Mouse (Mus musculus) retina, embryonic 14.5 days (tissue): Measurements from ENCODE around the gene Prdm12.

Experiments
- DNase-seq: peaks from one replicate; pipeline ENCODE4 v3.0.0-alpha.2; 2015; ENCODE audit warnings: low spot score

Gene Prdm12

DNA sequence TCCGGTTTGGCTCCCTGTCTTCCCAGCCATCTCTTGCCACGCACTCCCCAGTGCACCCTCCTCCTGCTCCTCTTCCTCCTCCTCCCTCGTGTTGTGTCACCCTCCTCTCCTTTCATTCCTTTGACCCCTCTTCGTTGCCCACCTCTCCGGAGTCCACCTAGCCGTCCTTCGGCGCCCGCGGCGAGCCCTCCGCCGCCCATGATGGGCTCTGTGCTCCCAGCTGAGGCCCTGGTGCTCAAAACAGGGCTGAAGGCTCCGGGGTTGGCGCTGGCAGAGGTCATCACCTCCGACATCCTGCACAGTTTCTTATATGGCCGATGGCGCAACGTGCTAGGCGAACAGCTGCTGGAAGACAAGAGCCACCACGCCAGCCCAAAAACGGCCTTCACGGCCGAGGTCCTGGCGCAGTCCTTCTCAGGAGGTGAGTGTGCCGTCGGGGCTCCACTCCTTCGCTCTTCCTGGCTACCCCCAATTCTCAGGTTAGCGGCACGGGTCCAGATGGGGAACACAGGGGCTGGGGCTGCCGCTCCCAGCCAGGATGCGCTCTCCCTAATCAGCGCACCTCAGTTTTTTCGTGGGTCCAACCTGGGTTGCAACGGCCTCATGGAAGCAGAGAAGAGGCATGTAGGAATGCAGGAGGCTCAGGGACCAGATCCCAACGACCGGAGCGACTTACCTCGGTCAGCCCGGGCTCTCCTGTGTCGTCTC is at the start of gene Prdm12:
Prdm12 (plus strand) TSS at position 137 of the 708 bp plus-strand sequence.
- no peak for DNase-seq

DNA sequence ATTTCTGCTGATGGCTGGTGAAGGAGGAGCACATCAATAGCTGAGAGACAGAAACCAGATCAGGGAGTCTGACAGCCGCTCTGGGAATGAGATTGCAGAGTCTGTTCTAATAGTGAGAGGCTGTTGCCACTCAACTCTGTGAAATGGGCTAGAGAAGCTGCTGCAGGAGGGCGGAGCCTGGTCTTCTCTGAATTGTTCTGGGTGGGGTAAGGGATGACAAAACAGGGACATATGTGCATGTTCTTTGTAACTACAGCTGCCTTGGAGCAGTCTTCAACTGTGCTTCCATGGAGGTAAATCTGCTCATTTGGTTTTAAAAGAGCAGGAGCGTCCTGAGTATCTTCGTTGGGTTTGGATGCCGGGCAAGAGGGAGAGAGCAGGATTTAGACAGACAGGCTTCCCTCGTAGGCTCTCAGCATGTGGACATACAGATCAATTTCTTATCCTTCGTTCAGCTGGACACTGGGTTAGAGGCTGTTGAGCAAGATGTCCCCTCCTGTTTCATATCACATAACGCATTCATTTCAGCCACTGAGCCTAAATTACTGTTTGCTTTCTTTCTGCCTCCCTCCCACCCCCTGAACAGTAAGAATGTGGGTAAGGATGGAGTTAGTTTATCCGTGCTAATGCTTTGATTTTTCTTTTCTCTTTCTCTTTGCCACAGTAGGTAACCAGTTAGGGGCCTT is 47.9 kb upstream of the Prdm12 start:
- no peak for DNase-seq

DNA sequence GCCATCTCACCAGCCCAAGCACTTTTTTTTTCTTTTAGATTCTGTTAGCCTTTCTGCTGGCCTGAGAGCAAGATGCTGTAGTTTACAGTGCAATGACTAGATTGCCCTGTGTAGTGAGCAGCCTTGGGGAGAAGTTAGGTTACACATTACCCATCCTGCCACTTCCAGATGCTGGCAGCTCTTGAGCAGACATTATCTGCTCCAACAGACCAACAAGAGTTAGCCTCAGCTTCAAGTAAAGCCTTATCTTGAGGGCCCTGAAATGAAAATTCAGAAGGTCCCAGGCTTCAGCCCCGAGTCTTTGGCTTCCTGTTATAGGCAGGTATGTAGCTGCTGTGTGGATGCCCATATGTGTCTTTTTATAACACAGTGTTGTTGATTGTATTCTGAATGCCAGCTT is 32.3 kb upstream of the Prdm12 start:
- no peak for DNase-seq

- DNase-seq: peak; percentile 21
These were observed 30.0 kb upstream of the Prdm12 start for GRCm38 (mm10) chr2:31609859-31610261.

DNA sequence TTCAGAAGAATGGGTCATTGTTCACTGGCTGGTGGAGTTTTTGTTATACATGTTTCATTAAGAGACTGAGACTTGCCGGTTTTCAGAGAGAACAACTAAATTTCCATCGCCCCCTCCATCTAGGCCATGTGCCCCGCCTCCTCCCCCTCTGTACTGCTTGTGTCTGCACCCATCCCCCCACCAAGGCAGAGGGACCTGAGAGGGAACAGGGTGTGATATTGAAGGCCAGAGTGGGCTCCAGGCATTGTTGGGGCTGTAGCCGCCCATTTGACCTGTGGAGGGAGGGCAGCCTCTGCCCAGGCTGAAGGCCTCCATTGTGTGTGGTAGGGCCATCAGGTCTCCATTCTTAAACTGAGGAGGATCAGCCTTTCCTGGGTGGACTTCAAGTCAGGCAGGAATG is 28.9 kb upstream of the Prdm12 start:
- DNase-seq: no peak

GRCm38 (mm10) chr2:31611400-31611799 is 28.4 kb upstream of the Prdm12 start:
- no peak for DNase-seq

GRCm38 (mm10) chr2:31612627-31613026 is 27.2 kb upstream of the Prdm12 start:
- no peak for DNase-seq

GRCm38 (mm10) chr2:31613781-31614180 is 26.1 kb upstream of the Prdm12 start:
- DNase-seq: no peak

GRCm38 (mm10) chr2:31618484-31619161 is 21.2 kb upstream of the Prdm12 start:
- DNase-seq: no peak

GRCm38 (mm10) chr2:31619208-31619607 is 20.6 kb upstream of the Prdm12 start:
- no peak for DNase-seq

DNA sequence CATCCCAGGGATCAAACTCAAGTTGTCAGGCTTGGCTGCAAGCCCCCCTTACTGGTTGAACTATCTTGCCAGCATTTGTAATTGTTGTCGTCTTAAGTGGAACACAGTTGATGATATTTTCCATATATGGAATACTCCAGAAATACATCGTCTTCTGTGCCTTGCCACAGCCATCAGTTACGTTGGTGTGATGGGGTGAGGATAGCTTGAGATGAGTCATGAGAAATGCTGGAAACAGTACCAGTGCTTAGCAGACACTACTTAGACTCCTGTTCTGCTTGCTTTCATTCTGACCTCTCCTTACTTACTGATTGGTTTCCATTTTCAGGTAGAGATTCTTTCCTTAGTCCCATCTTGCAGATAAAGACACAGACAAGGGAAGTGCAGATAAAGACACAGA is 6.3 kb upstream of the Prdm12 start:
- DNase-seq: no peak

GRCm38 (mm10) chr2:31635281-31636137 is 4.3 kb upstream of the Prdm12 start:
- peak; percentile 24 for DNase-seq

GRCm38 (mm10) chr2:31636138-31636741 is 3.6 kb upstream of the Prdm12 start:
- DNase-seq: peak; percentile 29

GRCm38 (mm10) chr2:31636742-31637141 is 3.1 kb upstream of the Prdm12 start:
- DNase-seq: peak; percentile 34

DNA sequence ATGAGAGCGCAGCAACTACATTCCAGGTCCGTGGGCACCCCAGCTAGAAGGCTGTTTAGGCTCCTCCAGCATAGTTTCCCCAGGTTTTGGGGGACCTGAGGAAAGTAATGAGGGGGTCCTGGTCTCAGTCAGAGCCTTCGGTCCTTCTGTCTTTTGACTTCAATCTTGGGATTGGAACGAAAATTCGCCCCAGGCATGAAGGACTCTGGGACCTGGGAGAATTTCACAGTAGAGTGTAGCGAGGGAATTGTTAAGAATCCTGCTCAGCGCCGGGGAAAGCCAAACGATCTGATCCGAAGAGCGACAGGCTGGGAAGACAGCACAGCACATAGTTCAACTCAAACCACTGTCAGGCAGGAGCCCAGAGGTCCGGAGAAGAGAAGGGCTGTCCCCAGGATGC is 2.5 kb upstream of the Prdm12 start:
- DNase-seq: no peak

- DNase-seq: peak; percentile 69
These were observed 2.0 kb upstream of the Prdm12 start for GRCm38 (mm10) chr2:31637807-31638206.

- no peak for DNase-seq
These were observed 1.0 kb upstream of the Prdm12 start for GRCm38 (mm10) chr2:31638581-31639465.

- DNase-seq: peak; percentile 24
These were observed 424 bp upstream of the Prdm12 start for GRCm38 (mm10) chr2:31639466-31639760.

GRCm38 (mm10) chr2:31640609-31641507 is 1.0 kb downstream of the Prdm12 start:
- peak; percentile 32 for DNase-seq

DNA sequence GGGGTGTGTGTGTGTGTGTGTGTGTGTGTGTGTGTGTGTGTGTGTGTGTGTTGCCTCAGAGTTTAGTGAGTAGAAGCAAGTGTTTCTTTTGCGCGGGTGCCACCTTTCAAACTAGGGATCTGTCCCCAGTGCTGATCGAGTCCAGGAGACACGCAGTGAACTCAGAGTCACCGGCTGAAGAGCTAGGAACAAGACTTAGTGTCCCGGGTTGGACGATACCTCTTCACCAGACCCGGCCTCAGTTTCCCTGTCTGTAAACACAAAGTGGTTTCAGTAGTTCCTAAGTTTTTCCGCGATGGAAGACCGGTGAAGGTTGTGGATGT is 1.6 kb downstream of the Prdm12 start:
- no peak for DNase-seq
